Mouse (Mus musculus) thymus, adult 2 months (tissue): ENCODE results near the gene Slc47a2.

Experiments
- CTCF ChIP-seq: fragments of 200-500 bp; IDR thresholded peaks from 2 replicates; pipeline ENCODE4 v1.5.1; 2012; ENCODE audit warnings: mild to moderate bottlenecking, control low read depth, low read length, moderate library complexity, borderline replicate concordance; ENCODE audit not compliant: control insufficient read depth, poor library complexity, insufficient read depth; ENCODE audit errors: extremely low read depth
- POLR2A ChIP-seq: fragments of 200-500 bp; IDR thresholded peaks from 2 replicates; pipeline ENCODE4 v1.6.1; 2012; ENCODE audit warnings: mild to moderate bottlenecking, low read length, control low read depth, moderate library complexity; ENCODE audit not compliant: control insufficient read depth, poor library complexity, insufficient read depth; ENCODE audit errors: extremely low read depth

GRCm38 (mm10) chr11:61274421-61274820 lies 68.2 kb downstream of the Slc47a2 start:
- TF ChIP-seq CTCF (no peak), POLR2A (no peak)
